Mouse (Mus musculus): ENCODE measurements around the gene Zfp874b.
"Not testable (repeated sequence)": the region's sequence is repeated elsewhere in the genome, so short reads cannot be mapped to it uniquely, and the experiment has no call there.

Zfp874b gene

GRCm38 (mm10) chr13:67483625-67484423, at the start of gene Zfp874b:
Zfp874b (minus strand) TSS chr13:67484258.
- in situ Hi-C loops (cut with MboI; ENCODE audit: unreplicated experiment in 2 of 2), result no loop called here

- in situ Hi-C loops (cut with MboI; ENCODE audit: unreplicated experiment in 2 of 2), result no loop called here
Observed at GRCm38 (mm10) chr13:67527049-67527730, 43.1 kb upstream of the Zfp874b start.

- in situ Hi-C loops (cut with MboI; ENCODE audit: unreplicated experiment in 2 of 2), result no loop called here
Observed at GRCm38 (mm10) chr13:67525753-67526410, 41.8 kb upstream of the Zfp874b start, which contains the start of the genes Gm26965 and Zfp87. Gm26965 (minus strand) TSS chr13:67526151. Zfp87 (minus strand) TSS chr13:67526177.

- in situ Hi-C loops (cut with MboI; ENCODE audit: unreplicated experiment in 2 of 2), result no loop called here
Observed at GRCm38 (mm10) chr13:67500908-67501307, 16.9 kb upstream of the Zfp874b start.

GRCm38 (mm10) chr13:67500084-67500719, 16.1 kb upstream of the Zfp874b start, which contains the start of gene Zfp58:
Zfp58 (minus strand) TSS chr13:67500555.
- in situ Hi-C loops (cut with MboI; ENCODE audit: unreplicated experiment in 2 of 2), result no loop called here

- in situ Hi-C loops (cut with MboI; ENCODE audit: unreplicated experiment in 2 of 2), result no loop called here
Observed at GRCm38 (mm10) chr13:67495631-67496030, 11.6 kb upstream of the Zfp874b start.

GRCm38 (mm10) chr13:67484424-67484811, 360 bp upstream of the Zfp874b start:
- in situ Hi-C loops (cut with MboI; ENCODE audit: unreplicated experiment in 2 of 2), result no loop called here

- in situ Hi-C loops (cut with MboI; ENCODE audit: unreplicated experiment in 2 of 2), result no loop called here
Observed at GRCm38 (mm10) chr13:67481528-67481927, 2.5 kb downstream of the Zfp874b start.

- in situ Hi-C loops (cut with MboI; ENCODE audit: unreplicated experiment in 2 of 2), result no loop called here
Observed at GRCm38 (mm10) chr13:67469274-67469673, 14.8 kb downstream of the Zfp874b start.

- in situ Hi-C loops (cut with MboI; ENCODE audit: unreplicated experiment in 2 of 2), result not testable (repeated sequence)
Observed at GRCm38 (mm10) chr13:67463506-67464185, 20.4 kb downstream of the Zfp874b start.

- in situ Hi-C loops (cut with MboI; ENCODE audit: unreplicated experiment in 2 of 2), result loop anchor here in 1 of 2 experiments (5.0 kb wide), 1 partner anchor 35 kb away; no protein-coding TSS in a partner anchor
Observed at GRCm38 (mm10) chr13:67452021-67452309, 32.1 kb downstream of the Zfp874b start.

GRCm38 (mm10) chr13:67451172-67452020, 32.7 kb downstream of the Zfp874b start, which contains the start of gene Zfp874a:
Zfp874a (minus strand) TSS chr13:67451624.
- in situ Hi-C loops (cut with MboI; ENCODE audit: unreplicated experiment in 2 of 2), result loop anchor here in 1 of 2 experiments (5.0 kb wide), 1 partner anchor 36 kb away; no protein-coding TSS in a partner anchor

- in situ Hi-C loops (cut with MboI; ENCODE audit: unreplicated experiment in 2 of 2), result not testable (repeated sequence)
Observed at GRCm38 (mm10) chr13:67437095-67437494, 47.0 kb downstream of the Zfp874b start.

- in situ Hi-C loops (cut with MboI; ENCODE audit: unreplicated experiment in 2 of 2), result no loop called here
Observed at GRCm38 (mm10) chr13:67428116-67428515, 55.9 kb downstream of the Zfp874b start.

GRCm38 (mm10) chr13:67425699-67426098, 58.4 kb downstream of the Zfp874b start:
- in situ Hi-C loops (cut with MboI; ENCODE audit: unreplicated experiment in 2 of 2), result not testable (repeated sequence)

GRCm38 (mm10) chr13:67422532-67422931, 61.5 kb downstream of the Zfp874b start:
- in situ Hi-C loops (cut with MboI; ENCODE audit: unreplicated experiment in 2 of 2), result not testable (repeated sequence)

All from v-Abl transformed pro-B cells (cell line).